Mouse (Mus musculus) embryonic facial prominence, embryonic 10.5 days (tissue): ENCODE results near the gene Fbxo7. TPM values are rescaled to one million over a fixed set of nuclear protein-coding genes. Genes with fewer than 3 reads are reported as not detected.

ENCODE experiments used
- DNase-seq: peaks from one replicate; pipeline ENCODE4 v3.0.0-alpha.2; 2017; ENCODE audit warnings: low spot score
- H3K27ac ChIP-seq: fragments of 300-500 bp; sonication (generic); replicated peaks from 2 replicates; pipeline ENCODE4 v1.5.1; 2016; ENCODE audit warnings: mild to moderate bottlenecking
- H3K27me3 ChIP-seq: fragments of 300-500 bp; sonication (generic); replicated peaks from 2 replicates; pipeline ENCODE4 v1.6.1; 2016; ENCODE audit warnings: low read depth, mild to moderate bottlenecking; ENCODE audit not compliant: poor library complexity, severe bottlenecking
- H3K36me3 ChIP-seq: fragments of 300-500 bp; sonication (generic); replicated peaks from 2 replicates; pipeline ENCODE4 v1.6.1; 2016; ENCODE audit warnings: mild to moderate bottlenecking, moderate library complexity
- H3K4me1 ChIP-seq: fragments of 300-500 bp; sonication (generic); 2 replicates; pipeline ENCODE4 v1.6.1; 2016
- H3K4me3 ChIP-seq: fragments of 300-500 bp; sonication (generic); 2 replicates; pipeline ENCODE4 v1.5.1; 2016; ENCODE audit warnings: mild to moderate bottlenecking, moderate library complexity
- H3K9me3 ChIP-seq: fragments of 300-500 bp; sonication (generic); 2 replicates; pipeline ENCODE4 v1.6.1; 2016; ENCODE audit warnings: mild to moderate bottlenecking
- WGBS: fragments of 180-500 bp; shearing (Covaris S2); methylation state at CpG from one replicate; pipeline ENCODE4 v1.1.7; 2016; 5-methylcytosine and 5-hydroxymethylcytosine counted together
- polyA plus RNA-seq: library from polyadenylated mRNA; unstranded; fragments of >200 nt; fragmentation: Nextera tagmentation; extraction: Ambion mirVana; gene quantifications from 2 replicates; pipeline ENCODE4 v1.2.1, GENCODE M21; 2016

The Fbxo7 gene
- 17.8 and 19.2 TPM in 2 replicates for polyA plus RNA-seq

DNA sequence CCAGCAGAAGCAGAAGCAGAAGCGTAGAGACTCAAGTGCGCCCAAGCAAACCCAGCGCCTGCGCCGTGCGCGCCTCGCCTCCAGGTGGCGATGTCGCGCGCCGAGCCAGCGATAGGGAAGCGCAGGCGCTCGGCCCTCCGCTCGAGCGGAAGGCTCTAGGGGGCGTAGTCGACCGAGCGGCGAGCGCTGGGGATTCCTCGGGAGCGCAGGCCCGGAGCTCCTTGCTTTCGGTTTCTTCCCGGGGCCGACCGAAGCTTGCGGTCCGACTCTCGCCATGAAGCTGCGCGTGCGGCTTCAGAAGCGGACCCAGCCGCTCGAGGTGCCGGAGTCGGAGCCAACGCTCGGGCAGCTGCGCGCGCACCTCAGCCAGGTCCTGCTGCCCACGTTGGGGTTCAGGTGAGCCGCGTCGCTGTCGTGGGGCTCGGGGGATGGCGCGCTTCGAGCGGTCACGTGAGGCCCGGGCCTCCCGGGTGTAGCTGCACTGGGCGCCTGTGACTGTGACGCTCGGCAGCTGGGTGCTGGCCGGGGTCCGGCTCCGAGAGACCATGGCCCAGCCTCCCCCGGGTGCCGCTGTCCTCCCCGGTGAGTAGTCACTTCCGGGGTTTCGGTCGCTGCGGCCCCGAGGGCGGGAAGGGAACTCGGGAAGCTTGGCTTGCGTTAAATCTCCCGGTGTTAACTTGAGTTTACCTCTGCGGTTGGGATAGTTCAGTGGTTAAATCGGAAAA lies at the start of gene Fbxo7:
TSS of gene Fbxo7 (plus strand) at position 224 of the 725 bp plus-strand sequence.
- H3K4me3 ChIP-seq, result peak within 1 kb of the TSS; percentile 79
- peak; percentile 92 for DNase-seq

DNA sequence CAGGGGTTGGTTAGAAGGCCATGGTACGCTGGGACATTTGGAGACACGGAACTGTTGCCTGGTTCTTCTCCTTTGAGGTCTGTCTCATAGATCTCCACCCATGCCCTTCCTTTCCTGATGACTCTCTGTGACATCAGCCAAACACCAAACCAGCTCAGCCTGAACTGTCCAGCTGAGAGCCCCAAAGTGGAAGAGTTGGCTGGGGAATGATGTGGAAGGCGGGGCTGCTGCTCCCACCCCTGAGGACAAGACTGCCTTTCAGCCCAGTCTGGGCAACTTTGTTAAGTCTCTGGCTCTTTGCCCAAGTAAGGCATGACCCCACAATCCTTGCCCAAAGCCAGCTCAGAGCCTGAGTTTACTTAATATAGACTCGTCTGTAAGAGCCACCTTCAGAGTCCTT lies 48.9 kb upstream of the Fbxo7 start:
- no peak for DNase-seq
- WGBS, result 85% methylated on average over 4 of the region's 4 CpGs
- no peaks in the 10 kb centered on the region for H3K36me3 ChIP-seq
- no peaks in the 10 kb centered on the region for H3K9me3 ChIP-seq
- 0 out of 2 replicates have a peak, but pooled peaks cover under 1% of the 10 kb centered on the region for H3K4me1 ChIP-seq
- no peak overlapping the region for H3K27ac ChIP-seq
- H3K27me3 ChIP-seq, result no peaks in the 10 kb centered on the region
- H3K4me3 ChIP-seq, result no peak overlapping the region

More for the DNA sequence above, at the start of gene Fbxo7:
- H3K27me3 ChIP-seq, result no peaks in the 10 kb centered on the region
- under 1% methylated on average over 82 of the region's 82 CpGs for WGBS
- H3K4me1 ChIP-seq, result peaks cover 13% of the 10 kb centered on the region
- peaks cover 5% of the 10 kb centered on the region; the same call in 1 of the 2 replicates for H3K36me3 ChIP-seq
- H3K27ac ChIP-seq, result peak within 1 kb of the TSS; percentile 88
- no peaks in the 10 kb centered on the region for H3K9me3 ChIP-seq

DNA sequence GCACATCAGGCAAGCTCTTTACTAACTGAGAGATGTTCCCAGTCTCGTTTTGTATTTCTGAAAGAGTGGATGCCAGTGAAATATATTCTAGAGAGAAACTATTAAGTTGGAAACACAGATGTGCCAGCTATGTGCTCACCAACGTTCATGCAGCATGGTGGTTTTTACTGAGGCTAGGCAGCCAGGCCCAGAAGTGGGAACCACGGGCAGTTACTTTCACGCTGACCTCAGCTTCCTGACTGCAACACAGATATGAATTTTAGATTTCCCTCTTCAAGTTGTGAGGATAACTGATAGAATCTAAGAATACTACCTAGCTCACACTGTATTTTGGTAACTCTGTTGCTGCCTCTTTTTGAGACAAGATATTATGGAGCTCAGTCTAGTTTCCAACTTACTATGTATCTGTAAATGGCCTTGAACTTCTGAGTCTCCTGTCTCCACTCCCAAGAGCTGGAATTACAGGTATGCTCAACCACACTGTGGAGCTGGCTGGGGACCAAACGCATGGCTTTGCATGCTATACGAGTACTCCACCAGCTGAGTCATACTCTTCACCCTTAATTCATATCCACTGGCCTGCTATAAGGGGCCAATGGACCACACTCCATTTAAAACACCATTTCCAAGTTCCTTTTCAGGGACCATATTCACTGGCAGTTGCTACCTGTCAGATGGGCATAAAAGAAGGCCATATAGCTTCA lies 32.2 kb upstream of the Fbxo7 start:
- WGBS, result 81% methylated on average over 6 of the region's 6 CpGs
- no peaks in the 10 kb centered on the region for H3K27me3 ChIP-seq
- H3K9me3 ChIP-seq, result no peaks in the 10 kb centered on the region
- H3K27ac ChIP-seq, result no peak overlapping the region
- no peak overlapping the region for H3K4me3 ChIP-seq
- H3K36me3 ChIP-seq, result no peaks in the 10 kb centered on the region
- DNase-seq, result no peak
- no peaks in the 10 kb centered on the region for H3K4me1 ChIP-seq

DNA sequence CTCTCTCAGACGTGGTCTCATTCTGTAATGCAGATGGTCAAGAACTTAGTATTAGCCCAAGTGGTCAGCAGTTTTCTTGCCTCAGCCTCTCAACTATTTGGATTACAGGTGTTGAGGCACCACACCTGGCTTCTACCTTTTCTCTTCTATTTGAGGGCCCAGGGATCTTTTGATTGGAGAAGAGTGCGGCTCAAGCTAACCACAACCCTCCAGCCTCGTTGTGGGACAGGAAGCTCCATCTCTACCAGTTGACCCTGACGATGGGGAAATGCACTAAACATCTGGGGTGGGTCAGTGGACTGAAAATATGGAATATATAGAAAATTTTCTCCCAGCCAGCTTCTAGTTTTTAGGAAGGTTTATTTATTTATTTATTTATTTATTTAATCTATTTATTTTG lies 29.4 kb upstream of the Fbxo7 start:
- no peaks in the 10 kb centered on the region for H3K27me3 ChIP-seq
- no peaks in the 10 kb centered on the region for H3K9me3 ChIP-seq
- H3K4me3 ChIP-seq, result no peak overlapping the region
- H3K36me3 ChIP-seq, result no peaks in the 10 kb centered on the region
- no peak overlapping the region for H3K27ac ChIP-seq
- 89% methylated on average over 4 of the region's 4 CpGs for WGBS
- H3K4me1 ChIP-seq, result no peaks in the 10 kb centered on the region
- no peak for DNase-seq

DNA sequence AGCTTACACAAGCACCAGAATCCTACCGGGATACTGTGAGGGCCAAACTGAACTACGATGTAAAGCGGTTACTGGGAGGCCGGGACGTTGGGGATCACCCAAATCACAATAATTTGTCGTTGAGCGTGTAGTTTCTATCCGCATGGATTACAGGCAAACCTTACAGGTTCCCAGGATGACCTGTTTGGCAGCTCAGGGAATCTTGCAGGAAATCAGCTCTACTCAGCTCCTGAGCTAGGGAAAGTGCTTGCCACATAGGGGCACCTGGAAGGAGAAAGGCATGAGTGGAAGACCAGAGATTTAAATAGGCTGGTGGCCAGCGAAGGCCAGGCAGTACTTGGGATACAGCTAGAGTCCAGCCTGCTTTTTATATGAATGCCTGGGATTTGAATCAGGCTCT lies 27.9 kb upstream of the Fbxo7 start:
- Histone ChIP-seq H3K4me1 (no peaks in the 10 kb centered on the region), H3K4me3 (no peak overlapping the region), H3K27me3 (no peaks in the 10 kb centered on the region), H3K36me3 (no peaks in the 10 kb centered on the region), H3K27ac (no peak overlapping the region), H3K9me3 (no peaks in the 10 kb centered on the region)
- DNase-seq, result no peak
- WGBS, result 90% methylated on average over 9 of the region's 9 CpGs

DNA sequence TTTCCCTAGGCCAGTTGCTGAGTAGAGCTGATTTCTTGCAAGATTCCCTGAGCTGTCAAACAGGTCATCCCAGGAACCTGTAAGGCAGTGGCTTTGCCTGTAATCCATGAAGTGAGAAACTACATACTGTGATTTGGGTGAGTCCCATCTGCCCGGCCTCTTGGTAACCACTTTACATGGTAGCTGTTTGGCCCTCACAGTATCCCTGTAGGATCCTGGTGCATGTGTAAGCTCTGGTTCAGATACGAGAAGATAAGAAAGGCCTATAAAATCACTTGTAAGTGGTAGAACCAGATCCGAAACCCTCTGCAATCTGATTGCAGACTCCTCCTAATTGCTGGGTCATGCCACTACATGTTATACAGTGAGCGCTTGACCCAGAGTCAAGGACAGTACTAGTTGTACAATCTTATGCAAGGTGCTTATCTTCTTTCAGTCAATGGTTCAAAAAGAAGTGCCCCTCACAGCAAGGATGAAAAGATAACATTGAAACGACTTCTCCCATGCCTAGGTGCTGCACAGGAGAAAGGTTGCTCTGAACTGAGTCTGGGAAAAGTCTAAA lies 27.1 kb upstream of the Fbxo7 start:
- no peaks in the 10 kb centered on the region for H3K9me3 ChIP-seq
- H3K27me3 ChIP-seq, result no peaks in the 10 kb centered on the region

DNA sequence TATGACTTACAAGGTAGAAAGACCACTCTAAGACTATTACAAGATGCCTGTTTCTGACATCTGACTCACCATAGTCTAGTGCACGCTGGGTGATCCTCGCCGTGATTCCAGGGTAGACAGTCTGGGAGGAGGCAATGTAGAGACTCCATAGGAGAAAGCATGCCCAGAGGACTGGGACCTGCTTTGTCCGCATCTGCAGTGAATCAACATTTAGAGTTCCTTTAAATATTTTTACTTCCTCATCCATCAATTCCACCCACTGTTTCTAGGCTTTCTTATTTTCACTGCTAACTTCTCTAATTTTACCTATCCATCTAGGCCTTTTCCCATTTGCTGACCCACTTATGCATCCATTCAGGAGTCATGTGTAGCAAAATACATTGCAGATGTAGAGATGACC lies 21.3 kb upstream of the Fbxo7 start:
- Histone ChIP-seq H3K27me3 (no peaks in the 10 kb centered on the region), H3K27ac (no peak overlapping the region), H3K4me1 (no peaks in the 10 kb centered on the region), H3K9me3 (no peaks in the 10 kb centered on the region), H3K4me3 (no peak overlapping the region), H3K36me3 (no peaks in the 10 kb centered on the region)
- 94% methylated on average over 4 of the region's 4 CpGs for WGBS
- no peak for DNase-seq

More for the DNA sequence above, 27.1 kb upstream of the Fbxo7 start:
- H3K4me3 ChIP-seq, result no peak overlapping the region
- DNase-seq, result no peak
- 81% methylated on average over 5 of the region's 5 CpGs for WGBS
- H3K27ac ChIP-seq, result no peak overlapping the region
- H3K36me3 ChIP-seq, result no peaks in the 10 kb centered on the region
- no peaks in the 10 kb centered on the region for H3K4me1 ChIP-seq

DNA sequence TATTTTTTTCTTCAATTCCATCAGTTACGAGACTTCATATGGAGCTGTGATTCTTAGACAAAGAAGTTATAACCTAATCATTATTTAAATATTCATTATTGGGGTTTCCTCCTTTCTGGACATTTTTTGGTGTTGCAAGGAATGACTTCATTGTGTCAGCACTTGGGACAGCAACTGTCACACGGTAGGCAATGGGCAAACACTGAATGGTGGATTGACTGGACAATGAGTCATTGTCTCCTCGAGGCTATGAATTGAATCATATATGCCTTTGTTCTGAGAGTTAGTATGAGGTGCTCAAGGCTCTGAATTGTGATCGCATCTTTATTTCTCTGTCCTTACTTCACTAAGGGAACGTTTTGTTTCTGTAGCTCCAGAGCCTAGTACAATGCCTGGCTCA lies 15.3 kb upstream of the Fbxo7 start:
- H3K4me1 ChIP-seq, result peaks cover 4% of the 10 kb centered on the region; the same call in 1 of the 2 replicates

DNA sequence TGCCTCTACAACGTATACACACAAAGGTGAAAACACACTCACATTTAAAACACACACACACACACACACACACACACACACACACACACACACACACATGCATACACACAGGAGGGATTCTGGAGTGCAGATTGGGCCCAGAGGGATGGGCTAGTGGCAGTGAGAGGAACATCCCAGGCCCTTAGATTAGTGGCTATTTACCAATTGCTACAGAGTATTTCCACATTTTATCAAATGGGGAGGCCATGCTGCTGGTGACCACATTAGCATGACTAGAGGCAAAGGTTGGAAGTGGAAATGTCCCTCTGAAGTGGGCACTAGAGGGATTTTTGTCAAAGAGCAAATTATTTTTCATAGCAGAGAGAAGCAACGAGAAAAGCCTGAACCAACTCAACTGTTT lies 12.1 kb upstream of the Fbxo7 start:
- Histone ChIP-seq H3K4me1 (peaks cover 4% of the 10 kb centered on the region; the same call in 1 of the 2 replicates), H3K9me3 (no peaks in the 10 kb centered on the region), H3K36me3 (no peaks in the 10 kb centered on the region), H3K4me3 (no peak overlapping the region), H3K27ac (no peak overlapping the region), H3K27me3 (no peaks in the 10 kb centered on the region)
- 91% methylated on average over 2 of the region's 2 CpGs for WGBS
- no peak for DNase-seq

More for the DNA sequence above, 15.3 kb upstream of the Fbxo7 start:
- no peak overlapping the region for H3K27ac ChIP-seq
- DNase-seq, result no peak
- H3K4me3 ChIP-seq, result no peak overlapping the region
- H3K36me3 ChIP-seq, result no peaks in the 10 kb centered on the region
- no peaks in the 10 kb centered on the region for H3K9me3 ChIP-seq
- 84% methylated on average over 5 of the region's 5 CpGs for WGBS
- H3K27me3 ChIP-seq, result no peaks in the 10 kb centered on the region

DNA sequence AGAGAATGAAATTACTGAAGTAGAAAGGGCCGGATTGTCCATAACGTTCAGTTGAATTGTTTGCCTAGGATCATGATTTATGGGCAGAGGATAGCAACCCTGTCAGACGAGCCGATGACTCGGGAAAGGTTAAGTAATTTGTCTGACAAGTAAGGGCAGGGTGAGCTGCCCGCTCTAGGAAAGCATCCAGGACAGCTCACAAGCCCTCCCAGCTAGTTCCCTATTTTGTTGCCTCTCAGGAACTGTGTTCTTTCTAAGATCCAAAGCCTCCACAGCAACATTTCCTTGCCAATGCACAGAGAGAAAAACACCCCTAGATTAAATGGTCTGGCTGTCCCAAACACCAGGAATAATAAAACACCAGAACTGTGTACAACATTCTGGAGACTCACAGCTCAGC lies 11.1 kb upstream of the Fbxo7 start:
- H3K4me1 ChIP-seq, result peaks cover 4% of the 10 kb centered on the region; the same call in 1 of the 2 replicates
- H3K27me3 ChIP-seq, result no peaks in the 10 kb centered on the region
- H3K4me3 ChIP-seq, result no peak overlapping the region
- 70% methylated on average over 6 of the region's 6 CpGs for WGBS
- no peaks in the 10 kb centered on the region for H3K36me3 ChIP-seq
- no peaks in the 10 kb centered on the region for H3K9me3 ChIP-seq
- DNase-seq, result no peak
- no peak overlapping the region for H3K27ac ChIP-seq

DNA sequence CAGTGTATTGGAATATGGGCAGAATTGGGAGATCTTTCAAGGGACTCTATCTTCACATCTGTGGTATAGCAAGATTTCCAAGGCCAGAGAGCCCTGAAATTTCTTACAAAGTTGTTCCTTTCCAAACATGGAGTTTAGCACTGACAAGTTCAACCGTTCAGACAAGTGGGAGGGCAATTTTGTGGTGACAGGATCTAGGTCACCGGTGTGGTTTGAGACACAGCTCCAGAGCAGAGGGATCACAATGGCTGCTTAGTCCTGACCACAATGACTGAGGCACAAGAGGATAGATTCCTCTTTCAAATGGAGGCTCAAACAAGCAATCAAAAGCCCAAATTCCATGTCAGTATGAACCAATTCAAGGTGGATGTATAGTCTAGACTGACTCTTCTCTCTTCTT lies 10.6 kb upstream of the Fbxo7 start:
- no peak overlapping the region for H3K4me3 ChIP-seq
- H3K36me3 ChIP-seq, result no peaks in the 10 kb centered on the region
- H3K27me3 ChIP-seq, result no peaks in the 10 kb centered on the region
- WGBS, result 85% methylated on average over 2 of the region's 2 CpGs
- no peaks in the 10 kb centered on the region for H3K9me3 ChIP-seq
- H3K27ac ChIP-seq, result no peak overlapping the region
- DNase-seq, result no peak
- H3K4me1 ChIP-seq, result peaks cover 4% of the 10 kb centered on the region; the same call in 1 of the 2 replicates

DNA sequence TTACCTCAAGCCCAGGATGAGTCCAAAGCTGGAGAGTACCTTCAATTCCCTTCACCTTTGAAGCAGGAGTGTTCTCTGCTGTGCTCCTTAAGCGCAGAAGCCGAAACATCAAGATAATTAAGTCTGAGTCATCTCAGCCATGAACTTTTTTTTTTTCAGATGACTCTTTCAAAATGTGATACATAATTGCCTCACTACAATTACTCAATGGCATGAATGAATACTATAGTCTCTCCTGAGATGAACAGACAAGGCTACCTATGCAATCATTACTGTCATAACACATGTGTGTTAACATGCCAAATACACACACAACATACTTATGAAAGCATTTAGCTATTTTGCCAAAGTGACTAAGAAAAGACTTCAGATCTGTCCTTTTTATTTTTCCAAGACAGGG lies 10.0 kb upstream of the Fbxo7 start, which contains the start of gene Bpifc:
TSS of gene Bpifc (minus strand) at position 115 of the 400 bp plus-strand sequence.
- Histone ChIP-seq H3K27ac (no peak within 1 kb of the TSS), H3K4me1 (peaks cover 4% of the 10 kb centered on the region; the same call in 1 of the 2 replicates), H3K36me3 (no peaks in the 10 kb centered on the region), H3K9me3 (no peaks in the 10 kb centered on the region), H3K27me3 (no peaks in the 10 kb centered on the region), H3K4me3 (no peak within 1 kb of the TSS)
- no peak for DNase-seq
- WGBS, result 92% methylated on average over 2 of the region's 2 CpGs
